Mouse (Mus musculus) C2C12 (cell line): ENCODE data around the gene Lpcat1.

Experiments used
- CEBPB ChIP-seq: IDR thresholded peaks from one replicate; pipeline ENCODE4 v1.6.1; 2011; ENCODE audit warnings: low read depth, mild to moderate bottlenecking, control low read depth, moderate library complexity
- CTCF ChIP-seq: IDR thresholded peaks from one replicate; pipeline ENCODE4 v1.5.1; 2011; ENCODE audit not compliant: control insufficient read depth, insufficient read depth, insufficient read length
- FOSL1 ChIP-seq: IDR thresholded peaks from one replicate; pipeline ENCODE4 v1.8.0; 2011; ENCODE audit warnings: mild to moderate bottlenecking, low read length; ENCODE audit not compliant: poor library complexity, insufficient read depth, severe bottlenecking

GRCm38 (mm10) chr13:73447478-73447877, 19.5 kb upstream of the Lpcat1 start:
- TF ChIP-seq CTCF = no peak
- TF ChIP-seq CEBPB = no peak
- TF ChIP-seq FOSL1 = no peak
